Mouse (Mus musculus): ENCODE data around the gene Lrrc23. TPM values are rescaled to one million over a fixed set of nuclear protein-coding genes. Genes with fewer than 3 reads are reported as not detected.
A peak's percentile ranks its signal among the peaks of the same experiment; 100 is the strongest.
"Not testable (repeated sequence)": the region's sequence is repeated elsewhere in the genome, so short reads cannot be mapped to it uniquely, and the experiment has no call there.

The Lrrc23 gene
- polyA plus RNA-seq, 1 experiment from 2014 or later: 1.4 TPM

- H3K9me3 ChIP-seq (ENCODE audit: control insufficient read depth, low read length): no peaks in the 10 kb centered on the region
- peaks cover 27% of the 10 kb centered on the region for H3K36me3 ChIP-seq (ENCODE audit: control insufficient read depth, insufficient read depth, low read length)
- no peak overlapping the region for H3K27ac ChIP-seq (ENCODE audit: low read depth, low read length)
- H3K4me3 ChIP-seq (ENCODE audit: low read depth, low read length): no peak overlapping the region
- H3K9ac ChIP-seq (ENCODE audit: low read length): 0 out of 2 replicates have a peak overlapping the region, but pooled peaks have one; percentile 32
- H3K4me1 ChIP-seq (ENCODE audit: control insufficient read depth, insufficient read depth, low read length): no peaks in the 10 kb centered on the region; the same call in none of the 2 replicates
- no peaks in the 10 kb centered on the region for H3K27me3 ChIP-seq (ENCODE audit: control insufficient read depth, insufficient read depth, low read length)
- WGBS: 76% methylated on average over 9 of the region's 9 CpGs
- ATAC-seq (ENCODE audit: insufficient read depth, low FRiP score, low TSS enrichment): no peak
- no peak for DNase-seq (ENCODE audit: low spot score)
- no peak overlapping the region for H3K4me2 ChIP-seq (ENCODE audit: low read depth)
Observed at GRCm38 (mm10) chr6:124814858-124815774, 35.6 kb upstream of the Lrrc23 start.

- Histone ChIP-seq H3K9me3 (ENCODE audit: control insufficient read depth, low read length) (no peaks in the 10 kb centered on the region), H3K4me3 (ENCODE audit: low read depth, low read length) (peak overlapping the region; percentile 67), H3K36me3 (ENCODE audit: control insufficient read depth, insufficient read depth, low read length) (peaks cover 20% of the 10 kb centered on the region), H3K27ac (ENCODE audit: low read depth, low read length) (no peak overlapping the region; the same call in 1 of the 2 replicates), H3K27me3 (ENCODE audit: control insufficient read depth, insufficient read depth, low read length) (no peaks in the 10 kb centered on the region), H3K4me2 (ENCODE audit: low read depth) (peak overlapping the region; percentile 87), H3K9ac (ENCODE audit: low read length) (peak overlapping the region; percentile 75; the same call in 1 of the 2 replicates), H3K4me1 (ENCODE audit: control insufficient read depth, insufficient read depth, low read length) (peaks cover 3% of the 10 kb centered on the region)
- ATAC-seq (ENCODE audit: insufficient read depth, low FRiP score, low TSS enrichment): peak; percentile 32
- WGBS: 39% methylated on average over 8 of the region's 8 CpGs
- DNase-seq (ENCODE audit: low spot score): peak; percentile 19
Observed at GRCm38 (mm10) chr6:124814448-124814847, 34.9 kb upstream of the Lrrc23 start.

GRCm38 (mm10) chr6:124813933-124814332 lies 34.4 kb upstream of the Lrrc23 start, which contains the start of gene Tpi1:
Gene Tpi1 (minus strand): TSS chr6:124814296.
- Histone ChIP-seq H3K4me1 (ENCODE audit: control insufficient read depth, insufficient read depth, low read length) (peaks cover 7% of the 10 kb centered on the region), H3K27me3 (ENCODE audit: control insufficient read depth, insufficient read depth, low read length) (no peaks in the 10 kb centered on the region), H3K4me2 (ENCODE audit: low read depth) (peak within 1 kb of the TSS; percentile 87), H3K9ac (ENCODE audit: low read length) (peak within 1 kb of the TSS; percentile 75), H3K27ac (ENCODE audit: low read depth, low read length) (peak within 1 kb of the TSS; percentile 72), H3K9me3 (ENCODE audit: control insufficient read depth, low read length) (no peaks in the 10 kb centered on the region), H3K4me3 (ENCODE audit: low read depth, low read length) (peak within 1 kb of the TSS; percentile 67), H3K36me3 (ENCODE audit: control insufficient read depth, insufficient read depth, low read length) (peaks cover 17% of the 10 kb centered on the region)
- ATAC-seq (ENCODE audit: insufficient read depth, low FRiP score, low TSS enrichment) (peak; percentile 80), DNase-seq (ENCODE audit: low spot score) (peak; percentile 87)
- 0% methylated on average over 22 of the region's 22 CpGs for WGBS

GRCm38 (mm10) chr6:124813496-124813895 lies 34.0 kb upstream of the Lrrc23 start:
- H3K9me3 ChIP-seq (ENCODE audit: control insufficient read depth, low read length): no peaks in the 10 kb centered on the region
- under 1% methylated on average over 18 of the region's 18 CpGs for WGBS
- peak overlapping the region; percentile 67 for H3K4me3 ChIP-seq (ENCODE audit: low read depth, low read length)
- peak overlapping the region; percentile 87 for H3K4me2 ChIP-seq (ENCODE audit: low read depth)
- H3K36me3 ChIP-seq (ENCODE audit: control insufficient read depth, insufficient read depth, low read length): peaks cover 16% of the 10 kb centered on the region
- H3K9ac ChIP-seq (ENCODE audit: low read length): peak overlapping the region; percentile 75
- peak overlapping the region; percentile 72 for H3K27ac ChIP-seq (ENCODE audit: low read depth, low read length)
- no peaks in the 10 kb centered on the region for H3K27me3 ChIP-seq (ENCODE audit: control insufficient read depth, insufficient read depth, low read length)
- H3K4me1 ChIP-seq (ENCODE audit: control insufficient read depth, insufficient read depth, low read length): peaks cover 7% of the 10 kb centered on the region
- ATAC-seq (ENCODE audit: insufficient read depth, low FRiP score, low TSS enrichment) (peak; percentile 56), DNase-seq (ENCODE audit: low spot score) (peak; percentile 81)

- no peak for ATAC-seq (ENCODE audit: insufficient read depth, low FRiP score, low TSS enrichment)
- no peaks in the 10 kb centered on the region for H3K27me3 ChIP-seq (ENCODE audit: control insufficient read depth, insufficient read depth, low read length)
- H3K9ac ChIP-seq (ENCODE audit: low read length): peak overlapping the region; percentile 75
- 23% methylated on average over 9 of the region's 9 CpGs for whole genome bisulfite sequencing
- peaks cover 7% of the 10 kb centered on the region for H3K4me1 ChIP-seq (ENCODE audit: control insufficient read depth, insufficient read depth, low read length)
- peak; percentile 14 for DNase-seq (ENCODE audit: low spot score)
- H3K4me2 ChIP-seq (ENCODE audit: low read depth): peak overlapping the region; percentile 87
- peaks cover 10% of the 10 kb centered on the region; the same call in 1 of the 2 replicates for H3K36me3 ChIP-seq (ENCODE audit: control insufficient read depth, insufficient read depth, low read length)
- H3K9me3 ChIP-seq (ENCODE audit: control insufficient read depth, low read length): no peaks in the 10 kb centered on the region
- peak overlapping the region; percentile 67 for H3K4me3 ChIP-seq (ENCODE audit: low read depth, low read length)
- peak overlapping the region; percentile 72 for H3K27ac ChIP-seq (ENCODE audit: low read depth, low read length)
Observed at GRCm38 (mm10) chr6:124812848-124813247, 33.3 kb upstream of the Lrrc23 start.

GRCm38 (mm10) chr6:124811701-124812560 lies 32.4 kb upstream of the Lrrc23 start:
- H3K4me1 ChIP-seq (ENCODE audit: control insufficient read depth, insufficient read depth, low read length): peaks cover 7% of the 10 kb centered on the region
- DNase-seq (ENCODE audit: low spot score) (no peak), ATAC-seq (ENCODE audit: insufficient read depth, low FRiP score, low TSS enrichment) (no peak)
- H3K4me3 ChIP-seq (ENCODE audit: low read depth, low read length): peak overlapping the region; percentile 67
- peak overlapping the region; percentile 87 for H3K4me2 ChIP-seq (ENCODE audit: low read depth)
- H3K9ac ChIP-seq (ENCODE audit: low read length): 0 out of 2 replicates have a peak overlapping the region, but pooled peaks have one; percentile 75
- no peaks in the 10 kb centered on the region for H3K9me3 ChIP-seq (ENCODE audit: control insufficient read depth, low read length)
- peaks cover 8% of the 10 kb centered on the region; the same call in 1 of the 2 replicates for H3K36me3 ChIP-seq (ENCODE audit: control insufficient read depth, insufficient read depth, low read length)
- 86% methylated on average over 24 of the region's 24 CpGs for WGBS
- no peak overlapping the region for H3K27ac ChIP-seq (ENCODE audit: low read depth, low read length)
- no peaks in the 10 kb centered on the region for H3K27me3 ChIP-seq (ENCODE audit: control insufficient read depth, insufficient read depth, low read length)

GRCm38 (mm10) chr6:124811403-124811665 lies 31.8 kb upstream of the Lrrc23 start:
- Histone ChIP-seq H3K27ac (ENCODE audit: low read depth, low read length) (no peak overlapping the region), H3K4me1 (ENCODE audit: control insufficient read depth, insufficient read depth, low read length) (peaks cover 7% of the 10 kb centered on the region), H3K4me3 (ENCODE audit: low read depth, low read length) (no peak overlapping the region), H3K36me3 (ENCODE audit: control insufficient read depth, insufficient read depth, low read length) (peaks cover 7% of the 10 kb centered on the region; the same call in 1 of the 2 replicates), H3K9me3 (ENCODE audit: control insufficient read depth, low read length) (no peaks in the 10 kb centered on the region), H3K27me3 (ENCODE audit: control insufficient read depth, insufficient read depth, low read length) (no peaks in the 10 kb centered on the region), H3K4me2 (ENCODE audit: low read depth) (no peak overlapping the region), H3K9ac (ENCODE audit: low read length) (no peak overlapping the region)
- ATAC-seq (ENCODE audit: insufficient read depth, low FRiP score, low TSS enrichment) (no peak), DNase-seq (ENCODE audit: low spot score) (no peak)
- 92% methylated on average over 4 of the region's 4 CpGs for WGBS

GRCm38 (mm10) chr6:124810566-124811402 lies 31.3 kb upstream of the Lrrc23 start:
- DNase-seq (ENCODE audit: low spot score); H3K9ac ChIP-seq (ENCODE audit: low read length); H3K27me3 ChIP-seq (ENCODE audit: control insufficient read depth, insufficient read depth, low read length); H3K36me3 ChIP-seq (ENCODE audit: control insufficient read depth, insufficient read depth, low read length); ATAC-seq (ENCODE audit: insufficient read depth, low FRiP score, low TSS enrichment); H3K9me3 ChIP-seq (ENCODE audit: control insufficient read depth, low read length); H3K4me3 ChIP-seq (ENCODE audit: low read depth, low read length); H3K4me2 ChIP-seq (ENCODE audit: low read depth); H3K27ac ChIP-seq (ENCODE audit: low read depth, low read length): not testable (repeated sequence)
- 87% methylated on average over 11 of the region's 11 CpGs for WGBS
- H3K4me1 ChIP-seq (ENCODE audit: control insufficient read depth, insufficient read depth, low read length): peaks cover 10% of the 10 kb centered on the region
